ENCODE assay signal across 15 mouse cellular contexts in genomic region chr16:18423915-18424265, GRCm38 (mm10). TPM values are rescaled to one million over a fixed set of nuclear protein-coding genes. Genes with fewer than 3 reads are reported as not detected.
A peak's percentile ranks its signal among the peaks of the same experiment; 100 is the strongest.
DNase-seq lines count a peak whose midpoint lies in the region; ATAC-seq lines count a peak whose summit lies in the region.
"Had no signal": no experiment of that assay in that cellular context is flagged by ENCODE, and none has a peak within 500 bp of the region (broad histone marks: within the 10 kb centered on the region; RNA-seq: fewer than 3 reads in every experiment).

No protein-coding gene starts in this region.

- peak overlapping the region; percentile 44 for H3K9ac ChIP-seq in heart, embryonic 13.5 days
- no peak overlapping the region for H3K9ac ChIP-seq in limb, embryonic 12.5 days (replicated peaks)
- 0 out of 2 replicates have a peak overlapping the region, but pooled peaks have one; percentile 19 for H3K9ac ChIP-seq in embryonic facial prominence, embryonic 14.5 days (ENCODE audit: low read depth, low read length)
- peak overlapping the region; percentile 93 for H3K9ac ChIP-seq in liver, embryonic 13.5 days

- no peaks in the 10 kb centered on the region for H3K9me3 ChIP-seq in heart, embryonic 13.5 days
- H3K9me3 ChIP-seq in limb, embryonic 12.5 days = no peaks in the 10 kb centered on the region
- no peaks in the 10 kb centered on the region for H3K9me3 ChIP-seq in limb, embryonic 10.5 days (replicated peaks)
- no peaks in the 10 kb centered on the region for H3K9me3 ChIP-seq in embryonic facial prominence, embryonic 14.5 days (ENCODE audit: control insufficient read depth, low read length)
- no peaks in the 10 kb centered on the region for H3K9me3 ChIP-seq in liver, embryonic 13.5 days (replicated peaks)

- intact Hi-C loops in left cerebral cortex, postnatal 14 days (cut with DNase I) = no loop called here

- peak overlapping the region; percentile 59; the same call in 1 of the 2 replicates for H3K27ac ChIP-seq in heart, embryonic 13.5 days (replicated peaks)
- H3K27ac ChIP-seq in limb, embryonic 12.5 days = peak overlapping the region; percentile 76
- H3K27ac ChIP-seq in limb, embryonic 10.5 days = no peak overlapping the region
- peak overlapping the region; percentile 44 for H3K27ac ChIP-seq in embryonic facial prominence, embryonic 14.5 days (replicated peaks; ENCODE audit: low read depth, low read length)
- H3K27ac ChIP-seq in liver, embryonic 13.5 days = peak overlapping the region; percentile 97

- H3K4me1 ChIP-seq in heart, embryonic 13.5 days = peaks cover 62% of the 10 kb centered on the region
- H3K4me1 ChIP-seq in limb, embryonic 12.5 days (replicated peaks) = peaks cover 26% of the 10 kb centered on the region
- H3K4me1 ChIP-seq in limb, embryonic 10.5 days = peaks cover 35% of the 10 kb centered on the region
- peaks cover 22% of the 10 kb centered on the region for H3K4me1 ChIP-seq in embryonic facial prominence, embryonic 14.5 days (ENCODE audit: control insufficient read depth, insufficient read depth, low read length)
- peaks cover 83% of the 10 kb centered on the region for H3K4me1 ChIP-seq in liver, embryonic 13.5 days (replicated peaks)

- no peak for DNase-seq in heart, adult 8-10 months (ENCODE audit: low spot score)
- no peak for DNase-seq in limb, embryonic 10.5 days (ENCODE audit: low spot score)
- DNase-seq in embryonic facial prominence, embryonic 14.5 days (ENCODE audit: low spot score) = no peak
- DNase-seq in liver, embryonic 13.5 days = no peak
- no peak for DNase-seq in spleen, adult 18-20 months
- DNase-seq in left cerebral cortex, postnatal 14 days (ENCODE audit: low spot score in 2 of 2) = no peak
- DNase-seq: adrenal gland, postnatal 10 days; cerebellum, adult 2 months; gastrocnemius, postnatal 10 days; kidney, adult 8-10 months; right cerebral cortex, postnatal 14 days; thymus, adult 2 months had no signal

- H3K4me3 ChIP-seq in heart, embryonic 13.5 days = no peak overlapping the region
- H3K4me3 ChIP-seq in limb, embryonic 12.5 days (replicated peaks) = no peak overlapping the region
- no peak overlapping the region for H3K4me3 ChIP-seq in limb, embryonic 10.5 days
- no peak overlapping the region for H3K4me3 ChIP-seq in embryonic facial prominence, embryonic 14.5 days (ENCODE audit: low read depth, low read length)
- H3K4me3 ChIP-seq in liver, embryonic 13.5 days (replicated peaks) = peak overlapping the region; percentile 82

- WGBS in heart, embryonic 13.5 days = 77% methylated on average over 5 of the region's 5 CpGs
- 90% methylated on average over 5 of the region's 5 CpGs for WGBS in limb, embryonic 12.5 days
- 92% methylated on average over 5 of the region's 5 CpGs for WGBS in limb, embryonic 10.5 days
- 63% methylated on average over 5 of the region's 5 CpGs for WGBS in embryonic facial prominence, embryonic 14.5 days
- WGBS in liver, embryonic 13.5 days (ENCODE audit: insufficient replicate concordance) = 89% methylated on average over 5 of the region's 5 CpGs

- H3K36me3 ChIP-seq in heart, embryonic 13.5 days = peaks cover 37% of the 10 kb centered on the region
- peaks cover 32% of the 10 kb centered on the region for H3K36me3 ChIP-seq in limb, embryonic 12.5 days
- peaks cover 34% of the 10 kb centered on the region for H3K36me3 ChIP-seq in limb, embryonic 10.5 days
- H3K36me3 ChIP-seq in embryonic facial prominence, embryonic 14.5 days (ENCODE audit: control insufficient read depth, insufficient read depth, low read length) = peaks cover 9% of the 10 kb centered on the region; the same call in 1 of the 2 replicates
- peaks cover 44% of the 10 kb centered on the region for H3K36me3 ChIP-seq in liver, embryonic 13.5 days

- no peaks in the 10 kb centered on the region for H3K27me3 ChIP-seq in heart, embryonic 13.5 days (replicated peaks)
- no peaks in the 10 kb centered on the region for H3K27me3 ChIP-seq in limb, embryonic 12.5 days
- no peaks in the 10 kb centered on the region for H3K27me3 ChIP-seq in limb, embryonic 10.5 days (ENCODE audit: low read depth, poor library complexity, severe bottlenecking)
- H3K27me3 ChIP-seq in embryonic facial prominence, embryonic 14.5 days (replicated peaks; ENCODE audit: control insufficient read depth, insufficient read depth, low read length) = no peaks in the 10 kb centered on the region
- H3K27me3 ChIP-seq in liver, embryonic 13.5 days = no peaks in the 10 kb centered on the region

- ATAC-seq in heart, embryonic 13.5 days (ENCODE audit: extremely low read depth, insufficient number of reproducible peaks, low FRiP score, low TSS enrichment) = no peak
- ATAC-seq in limb, embryonic 12.5 days (ENCODE audit: insufficient number of reproducible peaks, insufficient read depth, low FRiP score, low TSS enrichment, low read depth) = no peak
- no peak for ATAC-seq in embryonic facial prominence, embryonic 14.5 days (ENCODE audit: low read depth)
- ATAC-seq in liver, embryonic 13.5 days (ENCODE audit: low read depth) = no peak
- ATAC-seq: CD4-positive, CD25-positive, alpha-beta regulatory T cell, adult 4 months had no signal

- H3K4me2 ChIP-seq in heart, embryonic 13.5 days = peak overlapping the region; percentile 95; the same call in 1 of the 2 replicates
- H3K4me2 ChIP-seq in limb, embryonic 12.5 days = peak overlapping the region; percentile 83
- peak overlapping the region; percentile 76; the same call in 1 of the 2 replicates for H3K4me2 ChIP-seq in embryonic facial prominence, embryonic 14.5 days (ENCODE audit: low read depth, low read length)
- peak overlapping the region; percentile 91 for H3K4me2 ChIP-seq in liver, embryonic 13.5 days

RNA-seq across cellular contexts. Expression of gene Txnrd2, which starts 2.3 kb away (rescaled TPM):
- 34.5 and 37.4 TPM in 2 replicates for polyA plus RNA-seq in heart, embryonic 13.5 days (2015; fragmentation: Nextera tagmentation; extraction: Ambion mirVana)
- total RNA-seq in heart, adult 8-10 months (2022) = 10 to 100 TPM; 37.0 to 49.9 (median 42.1) TPM
- 23.1 and 26.1 TPM in 2 replicates for polyA plus RNA-seq in limb, embryonic 12.5 days (2016; fragmentation: Nextera tagmentation; extraction: Ambion mirVana)
- 29.6 and 32.2 TPM in 2 replicates for polyA plus RNA-seq in limb, embryonic 10.5 days (2016; fragmentation: Nextera tagmentation; extraction: Ambion mirVana)
- 14.7 TPM in 2 replicates for polyA plus RNA-seq in embryonic facial prominence, embryonic 14.5 days (2014; fragmentation: Nextera tagmentation; extraction: Ambion mirVana)
- 105 and 112 TPM in 2 replicates for polyA plus RNA-seq in liver, embryonic 13.5 days (2015; fragmentation: Nextera tagmentation; extraction: Ambion mirVana)
- 10 to 100 TPM; 18.9 to 25.2 TPM for total RNA-seq in left cerebral cortex, postnatal 14 days (2021)

RNA-seq across cellular contexts. Expression of gene Comt, which starts 2.8 kb away (rescaled TPM):
- polyA plus RNA-seq in heart, embryonic 13.5 days (2015; fragmentation: Nextera tagmentation; extraction: Ambion mirVana) = 101 and 108 TPM in 2 replicates
- total RNA-seq in heart, adult 8-10 months (2022) = 100 to 1,000 TPM; 146 to 174 (median 157) TPM
- 66.5 and 71.0 TPM in 2 replicates for polyA plus RNA-seq in limb, embryonic 12.5 days (2016; fragmentation: Nextera tagmentation; extraction: Ambion mirVana)
- polyA plus RNA-seq in limb, embryonic 10.5 days (2016; fragmentation: Nextera tagmentation; extraction: Ambion mirVana) = 54.7 and 61.1 TPM in 2 replicates
- 85.4 and 86.4 TPM in 2 replicates for polyA plus RNA-seq in embryonic facial prominence, embryonic 14.5 days (2014; fragmentation: Nextera tagmentation; extraction: Ambion mirVana)
- 109 and 110 TPM in 2 replicates for polyA plus RNA-seq in liver, embryonic 13.5 days (2015; fragmentation: Nextera tagmentation; extraction: Ambion mirVana)
- 10 to 100 TPM; 74.2 to 80.8 TPM for total RNA-seq in left cerebral cortex, postnatal 14 days (2021)
